Mouse (Mus musculus) heart, embryonic 15.5 days (tissue): ENCODE data around the gene Mettl18. TPM values are rescaled to one million over a fixed set of nuclear protein-coding genes. Genes with fewer than 3 reads are reported as not detected.
A peak's percentile ranks its signal among the peaks of the same experiment; 100 is the strongest.

ENCODE experiments used
- ATAC-seq: fragments of 200-750 bp; cut with Nextera tagmentation; replicated peaks from 2 replicates; pipeline ENCODE4 v1.8.0; 2017; ENCODE audit warnings: low read depth, moderate TSS enrichment; ENCODE audit not compliant: insufficient number of reproducible peaks, insufficient read depth, low FRiP score
- H3K27ac ChIP-seq: fragments of 300-500 bp; sonication (generic); 2 replicates; pipeline ENCODE4 v1.5.1; 2015; ENCODE audit warnings: mild to moderate bottlenecking, inconsistent platforms
- H3K27me3 ChIP-seq: fragments of 300-500 bp; sonication (generic); 2 replicates; pipeline ENCODE4 v1.6.1; 2015; ENCODE audit warnings: inconsistent platforms
- H3K36me3 ChIP-seq: fragments of 300-500 bp; sonication (generic); 2 replicates; pipeline ENCODE4 v1.6.1; 2015; ENCODE audit warnings: mild to moderate bottlenecking, inconsistent platforms
- H3K4me1 ChIP-seq: fragments of 300-500 bp; sonication (generic); replicated peaks from 2 replicates; pipeline ENCODE4 v1.6.1; 2015; ENCODE audit warnings: inconsistent platforms
- H3K4me2 ChIP-seq: fragments of 300-500 bp; sonication (generic); 2 replicates; pipeline ENCODE4 v1.6.1; 2015; ENCODE audit warnings: inconsistent platforms, mild to moderate bottlenecking, moderate library complexity
- H3K4me3 ChIP-seq: fragments of 300-500 bp; sonication (generic); 2 replicates; pipeline ENCODE4 v1.5.1; 2015; ENCODE audit warnings: mild to moderate bottlenecking, inconsistent platforms
- H3K9ac ChIP-seq: fragments of 300-500 bp; sonication (generic); 2 replicates; pipeline ENCODE4 v1.6.1; 2015; ENCODE audit warnings: mild to moderate bottlenecking, inconsistent platforms
- H3K9me3 ChIP-seq: fragments of 300-500 bp; sonication (generic); replicated peaks from 2 replicates; pipeline ENCODE4 v1.6.1; 2016; ENCODE audit warnings: inconsistent platforms
- WGBS: fragments of 180-500 bp; shearing (Covaris S2); methylation state at CpG from one replicate; pipeline ENCODE4 v1.1.7; 2015; ENCODE audit warnings: mixed read lengths; 5-methylcytosine and 5-hydroxymethylcytosine counted together
- polyA plus RNA-seq: library from polyadenylated mRNA; unstranded; fragments of >200 nt; fragmentation: Nextera tagmentation; extraction: Ambion mirVana; gene quantifications from 2 replicates; pipeline ENCODE4 v1.2.1, GENCODE M21; 2015

Gene Mettl18
- 6.1 and 6.2 TPM in 2 replicates for polyA plus RNA-seq

DNA sequence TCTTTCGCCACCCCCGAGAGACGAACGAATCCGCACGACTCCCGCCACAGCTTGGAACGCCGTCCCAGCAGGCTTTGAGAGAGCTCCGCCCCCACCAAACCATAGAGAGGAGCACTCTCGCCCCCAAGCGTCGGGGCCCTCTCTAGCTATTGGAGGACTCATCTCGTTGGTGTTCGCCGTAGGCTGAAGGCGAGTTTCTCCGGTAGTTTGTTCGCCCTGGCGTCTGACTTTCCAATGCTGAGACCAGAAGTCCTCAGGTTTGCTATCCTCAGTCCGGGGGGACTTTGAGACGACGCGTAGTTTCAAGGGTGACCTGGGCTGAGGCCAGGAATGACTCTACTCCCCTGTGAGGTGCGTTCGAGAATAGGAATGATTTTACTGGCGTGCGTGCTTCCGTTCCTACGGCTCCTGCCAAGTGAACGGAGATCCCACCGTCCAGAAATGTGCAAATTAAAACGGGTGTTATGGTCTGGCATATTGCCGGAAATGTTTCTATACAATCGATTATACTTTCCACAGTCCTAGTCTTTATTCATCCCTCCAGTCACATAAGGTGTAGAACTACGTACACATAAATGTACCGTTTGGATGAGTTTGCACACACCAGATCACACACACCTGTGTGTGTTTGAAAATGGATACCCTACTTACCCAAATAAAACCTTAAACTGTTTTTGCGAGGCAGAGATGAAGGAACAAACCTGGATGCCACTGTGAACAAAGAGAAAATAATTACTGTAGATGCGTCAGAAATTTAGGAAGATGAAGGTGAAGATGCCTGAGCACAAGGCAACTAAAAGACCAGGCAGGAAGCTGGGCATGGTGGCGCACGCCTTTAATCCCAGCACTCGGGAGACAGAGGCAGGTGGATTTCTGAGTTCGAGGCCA, at the start of gene Mettl18, which contains the start of gene BC055324:
TSS of gene Mettl18 (plus strand) at position 169 of the 888 bp plus-strand sequence.
TSS of gene BC055324 (minus strand) at position 76 of the 888 bp plus-strand sequence.
- Histone ChIP-seq H3K4me1 (peaks cover 6% of the 10 kb centered on the region; the same call in 1 of the 2 replicates), H3K4me3 (peak within 1 kb of the TSS; percentile 94), H3K4me2 (peak within 1 kb of the TSS; percentile 74), H3K27ac (peak within 1 kb of the TSS; percentile 84), H3K9me3 (no peaks in the 10 kb centered on the region), H3K27me3 (no peaks in the 10 kb centered on the region), H3K36me3 (no peaks in the 10 kb centered on the region), H3K9ac (peak within 1 kb of the TSS; percentile 71)
- peak; percentile 94 for ATAC-seq
- WGBS = 3% methylated on average over 43 of the region's 43 CpGs

DNA sequence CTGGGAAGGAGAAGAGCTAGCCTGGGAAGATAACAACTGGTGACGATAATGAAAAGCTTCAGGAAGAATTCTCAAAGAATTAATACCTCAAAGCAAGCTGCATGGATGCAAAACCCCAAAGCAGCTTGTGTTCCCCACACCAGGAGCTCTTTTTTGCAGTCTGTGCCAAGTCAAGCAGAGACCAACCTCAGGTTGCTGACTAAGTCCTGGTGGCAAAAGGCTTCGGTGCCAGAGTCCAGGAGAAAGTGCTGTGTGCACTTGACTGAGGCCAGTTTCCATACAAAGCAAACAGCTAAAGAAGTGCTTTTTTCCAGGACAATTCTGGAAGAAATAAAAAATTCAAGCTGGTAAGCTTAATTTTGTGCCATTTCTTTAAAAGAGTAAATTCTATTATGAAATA, 41.3 kb upstream of the Mettl18 start:
- H3K4me3 ChIP-seq = no peak overlapping the region
- peaks cover 63% of the 10 kb centered on the region for H3K36me3 ChIP-seq
- H3K4me1 ChIP-seq = no peaks in the 10 kb centered on the region
- no peak overlapping the region for H3K4me2 ChIP-seq
- no peaks in the 10 kb centered on the region for H3K27me3 ChIP-seq
- no peak overlapping the region for H3K9ac ChIP-seq
- WGBS = 81% methylated on average over 2 of the region's 2 CpGs
- no peak for ATAC-seq
- no peak overlapping the region for H3K27ac ChIP-seq
- H3K9me3 ChIP-seq = no peaks in the 10 kb centered on the region

DNA sequence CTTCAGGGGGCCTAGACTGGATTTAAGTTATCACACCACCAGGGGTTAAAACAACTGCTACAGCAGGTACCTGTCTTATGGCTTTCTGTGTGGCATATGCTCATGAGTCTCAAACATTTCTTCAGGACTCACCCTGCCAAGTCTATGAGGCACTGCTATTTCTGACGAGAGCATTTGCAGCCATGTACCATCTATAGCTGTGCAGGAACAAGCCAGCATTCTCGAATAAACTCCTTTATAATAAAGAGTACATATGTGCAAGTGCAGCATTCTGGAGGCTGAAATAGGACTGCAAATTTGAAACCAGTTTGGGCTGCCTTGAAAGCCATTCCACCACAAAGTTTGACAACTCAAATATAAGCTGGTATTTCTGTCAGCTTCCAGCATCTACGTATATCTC, 36.7 kb upstream of the Mettl18 start:
- no peaks in the 10 kb centered on the region for H3K9me3 ChIP-seq
- ATAC-seq = no peak
- no peak overlapping the region for H3K9ac ChIP-seq
- H3K4me1 ChIP-seq = no peaks in the 10 kb centered on the region
- H3K36me3 ChIP-seq = peaks cover 25% of the 10 kb centered on the region
- no peak overlapping the region for H3K4me3 ChIP-seq
- no peak overlapping the region for H3K4me2 ChIP-seq
- no peaks in the 10 kb centered on the region for H3K27me3 ChIP-seq
- WGBS = 79% methylated on average over 3 of the region's 3 CpGs
- H3K27ac ChIP-seq = no peak overlapping the region

GRCm38 (mm10) chr1:163964008-163964689, 30.5 kb upstream of the Mettl18 start:
- no peak overlapping the region for H3K9ac ChIP-seq
- ATAC-seq = no peak
- peaks cover 16% of the 10 kb centered on the region for H3K36me3 ChIP-seq
- 83% methylated on average over 10 of the region's 10 CpGs for WGBS
- no peak overlapping the region for H3K27ac ChIP-seq
- H3K4me1 ChIP-seq = no peaks in the 10 kb centered on the region
- no peak overlapping the region for H3K4me2 ChIP-seq
- no peak overlapping the region for H3K4me3 ChIP-seq
- no peaks in the 10 kb centered on the region for H3K27me3 ChIP-seq
- H3K9me3 ChIP-seq = no peaks in the 10 kb centered on the region

- H3K9ac ChIP-seq = no peak overlapping the region
- no peak for ATAC-seq
- H3K4me2 ChIP-seq = no peak overlapping the region
- no peak overlapping the region for H3K27ac ChIP-seq
- WGBS = 80% methylated on average over 1 of the region's 1 CpGs
- no peaks in the 10 kb centered on the region for H3K27me3 ChIP-seq
- H3K4me3 ChIP-seq = no peak overlapping the region
- H3K9me3 ChIP-seq = no peaks in the 10 kb centered on the region
- H3K36me3 ChIP-seq = 0 out of 2 replicates have a peak, but pooled peaks cover 6% of the 10 kb centered on the region
- 0 out of 2 replicates have a peak, but pooled peaks cover 2% of the 10 kb centered on the region for H3K4me1 ChIP-seq
Measured at GRCm38 (mm10) chr1:163974471-163974870, 20.2 kb upstream of the Mettl18 start.

- no peak overlapping the region for H3K27ac ChIP-seq
- no peak overlapping the region for H3K4me3 ChIP-seq
- no peak overlapping the region for H3K4me2 ChIP-seq
- H3K9ac ChIP-seq = no peak overlapping the region
- 0 out of 2 replicates have a peak, but pooled peaks cover 2% of the 10 kb centered on the region for H3K4me1 ChIP-seq
- no peaks in the 10 kb centered on the region for H3K27me3 ChIP-seq
- 0 out of 2 replicates have a peak, but pooled peaks cover 6% of the 10 kb centered on the region for H3K36me3 ChIP-seq
- WGBS = 95% methylated on average over 2 of the region's 2 CpGs
- H3K9me3 ChIP-seq = no peaks in the 10 kb centered on the region
- no peak for ATAC-seq
Measured at GRCm38 (mm10) chr1:163975088-163975487, 19.6 kb upstream of the Mettl18 start.

- peaks cover 6% of the 10 kb centered on the region; the same call in 1 of the 2 replicates for H3K36me3 ChIP-seq
- H3K9me3 ChIP-seq = no peaks in the 10 kb centered on the region
- no peak overlapping the region for H3K4me2 ChIP-seq
- H3K27ac ChIP-seq = no peak overlapping the region
- ATAC-seq = no peak
- WGBS = 86% methylated on average over 1 of the region's 1 CpGs
- no peak overlapping the region for H3K4me3 ChIP-seq
- no peaks in the 10 kb centered on the region for H3K27me3 ChIP-seq
- 0 out of 2 replicates have a peak, but pooled peaks cover 2% of the 10 kb centered on the region for H3K4me1 ChIP-seq
- no peak overlapping the region for H3K9ac ChIP-seq
Measured at GRCm38 (mm10) chr1:163976515-163976914, 18.2 kb upstream of the Mettl18 start.

DNA sequence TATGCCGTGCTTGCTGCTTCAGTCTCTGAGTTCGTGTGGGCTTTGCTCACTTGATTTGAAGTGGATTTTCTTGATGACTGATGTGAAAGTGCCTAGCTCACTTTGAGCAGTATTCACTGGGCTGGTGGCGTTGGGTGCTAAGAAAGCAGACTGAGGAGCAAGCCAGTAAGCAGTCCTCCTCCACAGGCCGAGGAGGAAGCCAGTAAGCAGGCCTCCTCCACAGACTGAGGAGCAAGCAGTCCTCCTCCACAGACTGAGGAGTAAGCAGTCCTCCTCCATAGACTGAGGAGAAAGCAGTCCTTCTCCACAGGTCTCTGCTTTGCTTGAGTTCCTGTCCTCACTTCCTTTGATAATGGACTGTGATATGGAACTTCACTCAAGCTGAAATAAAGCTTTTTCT, 2.3 kb upstream of the Mettl18 start:
- H3K9ac ChIP-seq = no peak overlapping the region
- WGBS = 68% methylated on average over 4 of the region's 4 CpGs
- H3K27me3 ChIP-seq = no peaks in the 10 kb centered on the region
- H3K4me3 ChIP-seq = no peak overlapping the region
- no peak for ATAC-seq
- H3K27ac ChIP-seq = no peak overlapping the region
- H3K4me1 ChIP-seq = peaks cover 6% of the 10 kb centered on the region; the same call in 1 of the 2 replicates
- H3K36me3 ChIP-seq = peaks cover under 1% of the 10 kb centered on the region; the same call in 1 of the 2 replicates
- H3K4me2 ChIP-seq = no peak overlapping the region
- no peaks in the 10 kb centered on the region for H3K9me3 ChIP-seq

- H3K4me2 ChIP-seq = peak overlapping the region; percentile 74
- ATAC-seq = peak; percentile 60
- peak overlapping the region; percentile 70 for H3K9ac ChIP-seq
- no peaks in the 10 kb centered on the region for H3K36me3 ChIP-seq
- H3K27me3 ChIP-seq = no peaks in the 10 kb centered on the region
- no peaks in the 10 kb centered on the region for H3K9me3 ChIP-seq
- H3K4me3 ChIP-seq = peak overlapping the region; percentile 94
- H3K4me1 ChIP-seq = peaks cover 6% of the 10 kb centered on the region; the same call in 1 of the 2 replicates
- H3K27ac ChIP-seq = peak overlapping the region; percentile 84
- 1% methylated on average over 38 of the region's 38 CpGs for WGBS
Measured at GRCm38 (mm10) chr1:163994173-163994720, 442 bp upstream of the Mettl18 start.

DNA sequence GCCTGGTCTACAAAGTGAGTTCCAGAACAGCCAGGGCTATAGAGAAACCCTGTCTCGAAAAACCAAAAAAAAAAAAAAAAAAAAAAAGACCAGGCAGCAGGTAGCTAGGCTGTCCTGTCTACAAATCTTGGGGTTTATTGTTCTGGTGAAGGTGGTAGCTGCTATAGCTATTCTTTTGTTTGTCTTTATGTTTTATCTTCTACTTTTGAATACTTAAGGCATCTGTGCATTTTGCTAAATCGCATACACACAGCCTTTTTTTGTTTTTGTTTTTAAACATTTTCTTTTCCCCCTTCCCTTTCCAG, 872 bp downstream of the Mettl18 start:
- peak overlapping the region; percentile 71; the same call in 1 of the 2 replicates for H3K9ac ChIP-seq
- 55% methylated on average over 2 of the region's 2 CpGs for WGBS
- peak overlapping the region; percentile 74 for H3K4me2 ChIP-seq
- no peaks in the 10 kb centered on the region for H3K36me3 ChIP-seq
- H3K27me3 ChIP-seq = no peaks in the 10 kb centered on the region
- H3K9me3 ChIP-seq = no peaks in the 10 kb centered on the region
- H3K4me1 ChIP-seq = peaks cover 6% of the 10 kb centered on the region; the same call in 1 of the 2 replicates
- H3K27ac ChIP-seq = no peak overlapping the region
- peak overlapping the region; percentile 94 for H3K4me3 ChIP-seq
- ATAC-seq = no peak

GRCm38 (mm10) chr1:164001831-164002452, 7.3 kb downstream of the Mettl18 start:
- WGBS = 64% methylated on average over 6 of the region's 6 CpGs
- no peaks in the 10 kb centered on the region for H3K9me3 ChIP-seq
- H3K4me3 ChIP-seq = no peak overlapping the region
- no peak overlapping the region for H3K9ac ChIP-seq
- H3K27me3 ChIP-seq = no peaks in the 10 kb centered on the region
- no peak for ATAC-seq
- no peaks in the 10 kb centered on the region for H3K36me3 ChIP-seq
- H3K27ac ChIP-seq = no peak overlapping the region
- no peak overlapping the region for H3K4me2 ChIP-seq
- no peaks in the 10 kb centered on the region for H3K4me1 ChIP-seq
